Mouse (Mus musculus) macrophage (primary cell): ENCODE measurements around the gene Rpp14. TPM values are rescaled to one million over a fixed set of nuclear protein-coding genes. Genes with fewer than 3 reads are reported as not detected.
A peak's percentile ranks its signal among the peaks of the same experiment; 100 is the strongest.
"Not testable (repeated sequence)": the region's sequence is repeated elsewhere in the genome, so short reads cannot be mapped to it uniquely, and the experiment has no call there.

Experiments used
- H3K27ac ChIP-seq: fragments of 350-480 bp; formaldehyde crosslinking; 2 replicates; pipeline ENCODE4 v1.9.0; 2021
- H3K36me3 ChIP-seq: fragments of 350-480 bp; formaldehyde crosslinking; 2 replicates; pipeline ENCODE4 v1.9.0; 2021; ENCODE audit errors: inconsistent target
- H3K4me3 ChIP-seq: fragments of 350-480 bp; formaldehyde crosslinking; 2 replicates; pipeline ENCODE4 v1.9.0; 2021; ENCODE audit errors: inconsistent target
- H3K79me2 ChIP-seq: fragments of 350-480 bp; formaldehyde crosslinking; 2 replicates; pipeline ENCODE4 v1.9.0; 2021; ENCODE audit errors: inconsistent target
- WGBS: methylation state at CpG from one replicate; pipeline ENCODE4 v1.1.7; 2026; ENCODE audit warnings: inconsistent platforms; ENCODE audit not compliant: missing documents; 5-methylcytosine and 5-hydroxymethylcytosine counted together
- polyA plus RNA-seq: library from polyadenylated mRNA; stranded (reverse); fragments of 250-400 nt; gene quantifications from 3 replicates; pipeline ENCODE4 v1.2.4, GENCODE M21; 2018; ENCODE audit warnings: inconsistent platforms

The Rpp14 gene
- polyA plus RNA-seq, 1 experiment from 2014 or later = 17.1 TPM

DNA sequence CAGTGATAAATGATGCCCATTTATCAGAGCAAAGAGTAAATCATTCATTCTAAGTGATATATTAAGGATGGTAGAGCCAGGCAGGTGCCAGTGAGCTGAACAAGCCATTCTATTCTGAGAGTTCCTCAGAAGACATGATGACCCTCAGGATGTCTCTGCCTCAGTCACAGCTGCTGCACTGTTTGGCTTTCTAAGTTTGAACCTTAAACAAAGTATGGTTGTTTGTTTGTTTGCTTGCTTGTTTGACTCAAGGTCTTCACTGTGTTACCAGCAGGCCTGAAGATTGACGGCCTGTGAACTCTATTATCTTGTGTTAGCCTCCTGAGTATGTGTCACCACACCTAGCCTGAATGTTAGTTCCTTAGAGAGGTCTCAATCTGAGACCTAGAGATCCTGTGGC, 34.6 kb downstream of the Rpp14 start:
- H3K27ac ChIP-seq = no peak overlapping the region

DNA sequence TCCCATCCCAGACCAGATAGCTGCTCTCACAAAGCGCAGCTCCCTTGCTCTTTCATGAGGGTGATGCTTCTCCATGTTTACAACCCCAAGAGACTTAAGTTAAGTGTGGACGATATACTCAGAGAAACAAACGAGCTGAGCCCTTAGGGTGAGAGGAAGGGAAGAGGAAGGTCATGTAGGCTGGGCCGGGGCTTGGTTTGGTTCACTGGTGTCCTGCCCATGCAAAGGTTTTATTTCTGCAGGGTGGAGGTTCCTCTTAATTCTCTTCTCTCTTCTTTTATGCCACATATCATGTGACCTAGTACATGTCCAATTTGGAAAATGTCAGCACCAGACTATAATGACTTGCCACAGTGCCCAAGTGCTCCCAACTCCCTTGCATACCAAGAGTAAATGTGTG, 35.6 kb downstream of the Rpp14 start:
- H3K36me3 ChIP-seq = peaks cover under 1% of the 10 kb centered on the region; the same call in 1 of the 2 replicates
- peaks cover 79% of the 10 kb centered on the region for H3K79me2 ChIP-seq
- 51% methylated on average over 4 of the region's 4 CpGs for WGBS
- no peak overlapping the region for H3K4me3 ChIP-seq
- peak overlapping the region; percentile 27 for H3K27ac ChIP-seq

More for the DNA sequence above, 34.6 kb downstream of the Rpp14 start:
- Histone ChIP-seq H3K79me2 (peaks cover 89% of the 10 kb centered on the region), H3K36me3 (no peaks in the 10 kb centered on the region), H3K4me3 (no peak overlapping the region)
- 85% methylated on average over 1 of the region's 1 CpGs for WGBS

DNA sequence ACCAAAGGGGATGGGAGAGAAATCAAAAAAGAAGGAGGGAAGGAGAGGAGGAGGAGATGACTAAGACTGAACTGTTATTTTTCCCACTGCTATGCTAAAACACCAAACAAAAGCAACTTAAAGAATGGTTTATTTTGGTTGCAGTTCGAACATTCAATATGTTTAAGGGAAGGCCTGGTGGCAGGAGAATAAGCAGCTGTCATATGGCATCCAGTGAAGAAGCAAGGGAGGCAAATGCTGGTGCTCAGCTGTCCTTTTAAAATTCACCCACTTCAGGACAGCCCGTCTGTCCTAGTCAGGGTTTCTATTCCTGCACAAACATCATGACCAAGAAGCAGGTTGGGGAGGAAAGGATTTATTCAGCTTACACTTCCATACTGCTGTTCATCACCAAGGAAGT, 37.2 kb downstream of the Rpp14 start:
- Histone ChIP-seq H3K36me3 (peaks cover 17% of the 10 kb centered on the region), H3K4me3 (no peak overlapping the region), H3K79me2 (peaks cover 63% of the 10 kb centered on the region), H3K27ac (no peak overlapping the region)
- 100% methylated on average over 2 of the region's 2 CpGs for WGBS

DNA sequence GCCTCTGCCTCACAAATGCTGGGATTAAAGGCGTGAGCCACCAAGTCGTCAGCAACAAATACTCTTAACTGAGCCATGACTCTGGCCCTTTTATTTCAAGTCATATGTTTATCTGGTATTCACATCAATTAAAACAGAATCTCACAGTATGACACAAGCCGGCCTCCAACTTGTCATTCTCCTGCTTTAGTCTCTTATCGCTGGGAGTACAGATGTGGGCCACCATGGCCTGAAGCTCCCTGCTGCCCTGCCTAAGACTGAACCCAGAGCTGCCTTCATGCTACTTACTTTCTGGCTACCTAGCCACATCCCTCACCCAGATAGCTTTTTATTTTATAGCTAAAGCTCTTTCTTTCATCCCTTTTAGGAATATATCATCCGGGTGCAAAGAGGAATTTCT, 39.3 kb downstream of the Rpp14 start:
- peaks cover 37% of the 10 kb centered on the region for H3K36me3 ChIP-seq
- H3K4me3 ChIP-seq = no peak overlapping the region
- H3K79me2 ChIP-seq = peaks cover 42% of the 10 kb centered on the region
- 93% methylated on average over 5 of the region's 5 CpGs for WGBS
- no peak overlapping the region for H3K27ac ChIP-seq

DNA sequence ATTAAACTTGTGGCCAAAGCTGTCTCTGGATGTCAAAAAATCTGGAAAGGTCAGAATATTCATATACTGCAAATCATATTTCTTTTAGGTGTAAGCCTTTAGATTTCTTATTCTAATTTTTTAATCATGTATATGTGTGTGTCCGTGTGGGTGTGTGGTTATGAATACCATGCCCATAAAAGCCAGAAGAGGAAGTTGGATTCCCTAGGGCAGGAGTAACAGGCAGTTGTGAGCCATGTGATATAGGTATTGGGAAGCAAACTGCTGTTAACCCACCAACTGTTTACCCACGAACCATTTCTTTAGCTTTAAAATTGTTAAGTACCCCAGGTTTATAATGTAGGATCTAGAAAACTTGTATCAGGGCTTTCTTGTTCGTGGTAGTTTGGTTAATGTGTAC, 39.7 kb downstream of the Rpp14 start:
- H3K36me3 ChIP-seq = peaks cover 41% of the 10 kb centered on the region
- no peak overlapping the region for H3K27ac ChIP-seq
- 48% methylated on average over 3 of the region's 3 CpGs for WGBS
- H3K4me3 ChIP-seq = no peak overlapping the region
- H3K79me2 ChIP-seq = peaks cover 37% of the 10 kb centered on the region

DNA sequence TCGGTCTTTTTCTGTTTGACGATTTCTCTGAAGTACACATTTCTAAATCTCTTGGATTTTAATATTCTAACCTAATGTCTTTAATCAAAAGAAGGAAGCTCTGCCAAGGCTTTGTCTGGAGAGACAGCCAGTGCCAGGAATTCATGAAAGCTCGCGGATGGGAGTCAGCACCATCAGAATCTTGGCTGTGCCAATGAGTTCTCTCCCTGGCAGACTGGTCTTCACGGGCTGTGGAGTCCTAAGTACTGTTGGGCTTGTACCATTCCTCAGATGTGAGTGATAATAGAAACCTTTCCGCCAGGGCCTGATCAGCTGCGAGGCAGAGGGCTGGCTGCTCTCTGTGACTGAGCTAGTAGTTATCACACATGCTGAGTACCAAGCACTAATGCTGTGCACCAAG, 43.0 kb downstream of the Rpp14 start:
- Histone ChIP-seq H3K36me3 (peaks cover 47% of the 10 kb centered on the region), H3K4me3 (no peak overlapping the region)
- WGBS = 95% methylated on average over 7 of the region's 7 CpGs

DNA sequence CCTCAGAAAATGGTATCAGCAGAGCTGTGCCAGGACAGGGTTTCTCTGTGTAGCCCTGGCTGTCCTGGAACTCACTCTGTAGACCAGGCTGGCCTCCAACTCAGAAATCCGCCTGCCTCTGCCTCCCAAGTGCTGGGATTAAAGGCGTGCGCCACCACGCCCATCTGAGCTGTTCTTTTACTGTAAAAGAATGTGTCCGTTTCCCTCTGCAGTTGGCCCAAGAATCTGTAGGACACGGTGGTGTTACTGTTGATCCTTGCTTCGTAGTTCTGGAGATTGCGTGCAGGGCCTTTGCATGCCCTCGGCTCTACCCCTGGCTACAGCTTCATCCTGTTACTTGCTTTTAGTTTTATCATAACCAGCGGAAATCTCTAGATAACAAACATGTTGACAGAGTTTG, 43.4 kb downstream of the Rpp14 start:
- peaks cover 47% of the 10 kb centered on the region for H3K36me3 ChIP-seq
- H3K27ac ChIP-seq, H3K79me2 ChIP-seq, H3K4me3 ChIP-seq: not testable (repeated sequence)
- WGBS = 95% methylated on average over 10 of the region's 10 CpGs

More for the DNA sequence above, 43.0 kb downstream of the Rpp14 start:
- Histone ChIP-seq H3K27ac (no peak overlapping the region), H3K79me2 (peaks cover 7% of the 10 kb centered on the region; the same call in 1 of the 2 replicates)

DNA sequence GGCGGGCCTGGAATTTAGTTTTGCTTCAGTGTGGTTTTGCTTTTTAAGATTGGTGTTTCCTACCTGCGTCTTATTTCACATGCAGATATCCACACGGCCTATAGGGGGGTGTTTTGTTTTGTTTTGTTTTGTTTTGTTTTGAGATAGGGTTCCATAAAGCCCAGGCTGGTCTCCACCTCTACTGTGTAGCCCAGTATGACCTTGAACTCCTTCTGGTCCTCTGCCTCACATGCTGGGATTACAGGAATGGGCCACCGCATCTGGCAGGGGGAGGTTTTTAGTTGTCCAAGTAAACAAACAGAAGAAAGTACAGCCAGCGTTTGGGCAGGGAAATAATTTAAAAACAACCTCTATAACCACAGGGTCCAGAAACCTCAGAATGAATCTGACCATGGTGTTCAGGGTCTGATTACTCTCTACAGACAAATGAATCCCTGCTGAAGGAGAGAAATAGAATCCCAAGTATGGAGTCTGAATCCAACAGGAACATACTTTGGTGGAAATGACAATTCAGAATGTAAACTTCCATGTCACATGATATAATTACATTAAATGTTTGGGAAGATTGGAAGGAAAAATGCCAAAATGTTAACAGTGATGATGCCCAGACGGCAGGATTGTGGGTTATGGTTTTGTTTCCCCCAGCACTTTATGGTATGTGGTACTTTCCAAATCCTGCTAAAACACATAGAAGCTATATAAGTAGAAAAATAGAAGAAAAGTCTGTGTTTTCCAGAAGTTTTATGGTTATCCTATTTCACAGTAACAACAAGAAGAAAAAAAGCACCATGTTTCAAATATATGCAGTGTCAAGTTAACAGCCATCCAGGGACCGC, 44.1 kb downstream of the Rpp14 start:
- Histone ChIP-seq H3K36me3 (peaks cover 47% of the 10 kb centered on the region), H3K4me3 (no peak overlapping the region), H3K79me2 (no peaks in the 10 kb centered on the region; the same call in 1 of the 2 replicates), H3K27ac (no peak overlapping the region)
- WGBS = 92% methylated on average over 7 of the region's 7 CpGs

DNA sequence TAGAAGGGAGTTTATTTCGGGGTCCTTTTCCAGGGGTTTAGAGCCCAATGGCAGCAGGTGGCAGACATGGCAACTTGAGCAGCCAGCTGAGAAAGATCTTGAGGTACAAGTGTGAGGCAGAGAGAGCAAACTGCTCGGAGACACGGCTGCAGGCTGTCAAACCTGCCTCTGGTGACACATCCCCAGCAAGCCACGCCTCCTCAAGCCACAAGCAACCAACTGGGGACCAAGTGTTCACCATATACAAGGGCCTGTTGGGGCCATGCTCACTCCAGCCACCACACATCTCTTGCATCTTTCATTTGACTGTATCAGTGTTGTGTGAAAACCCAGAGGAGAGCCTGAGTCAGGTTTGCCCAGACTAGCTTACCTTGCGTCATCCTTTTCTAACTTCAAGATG, 47.8 kb downstream of the Rpp14 start:
- Histone ChIP-seq H3K4me3 (no peak overlapping the region), H3K27ac (no peak overlapping the region), H3K79me2 (no peaks in the 10 kb centered on the region; the same call in 1 of the 2 replicates), H3K36me3 (peaks cover 37% of the 10 kb centered on the region)
- WGBS = 94% methylated on average over 5 of the region's 5 CpGs

DNA sequence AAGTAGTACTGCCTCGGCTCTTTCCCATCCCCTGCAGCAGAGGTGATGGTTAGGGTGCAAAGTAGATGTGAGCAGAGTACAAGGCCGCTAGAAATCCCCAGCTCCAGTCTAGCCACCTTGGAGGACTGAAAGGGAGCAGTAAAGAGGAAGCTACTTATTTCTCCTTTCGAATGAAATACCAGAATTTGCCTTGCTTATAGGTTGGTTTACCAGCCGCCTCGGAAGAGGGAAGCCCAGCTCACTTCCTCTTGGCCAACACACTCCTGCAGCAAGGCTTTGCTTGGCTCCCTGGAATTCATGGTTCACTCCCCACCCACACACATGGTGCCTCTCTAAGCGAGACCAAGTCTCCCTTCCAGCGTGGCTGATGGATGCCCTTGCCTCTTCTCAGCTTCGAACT, 52.6 kb downstream of the Rpp14 start:
- 24% methylated on average over 8 of the region's 8 CpGs for WGBS
- no peaks in the 10 kb centered on the region; the same call in 1 of the 2 replicates for H3K79me2 ChIP-seq
- H3K36me3 ChIP-seq = peaks cover 25% of the 10 kb centered on the region; the same call in 1 of the 2 replicates
- peak overlapping the region; percentile 80 for H3K27ac ChIP-seq
- H3K4me3 ChIP-seq = no peak overlapping the region

DNA sequence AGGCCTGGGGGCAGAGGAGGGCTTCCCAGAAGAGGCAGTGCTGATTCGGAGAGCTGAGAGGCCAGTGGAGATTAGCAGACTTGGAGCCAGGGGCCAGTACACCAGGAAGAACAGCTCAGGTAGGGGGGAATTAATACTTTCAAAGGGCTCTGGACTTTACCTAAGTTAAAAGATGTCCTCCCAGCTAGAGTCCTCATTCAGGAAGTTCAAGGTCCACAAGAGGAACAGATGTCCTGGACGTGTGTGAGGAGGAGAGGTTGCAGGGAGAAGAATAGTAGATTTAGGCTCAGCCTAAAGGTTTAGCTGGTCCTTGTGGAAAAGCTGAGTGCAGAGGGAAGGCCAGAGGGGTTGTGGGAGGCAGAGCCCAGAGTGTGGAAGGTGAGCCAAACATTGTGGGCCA, 54.1 kb downstream of the Rpp14 start:
- WGBS = 89% methylated on average over 2 of the region's 2 CpGs
- Histone ChIP-seq H3K4me3 (no peak overlapping the region), H3K27ac (peak overlapping the region; percentile 39), H3K36me3 (peaks cover 38% of the 10 kb centered on the region), H3K79me2 (no peaks in the 10 kb centered on the region; the same call in 1 of the 2 replicates)

DNA sequence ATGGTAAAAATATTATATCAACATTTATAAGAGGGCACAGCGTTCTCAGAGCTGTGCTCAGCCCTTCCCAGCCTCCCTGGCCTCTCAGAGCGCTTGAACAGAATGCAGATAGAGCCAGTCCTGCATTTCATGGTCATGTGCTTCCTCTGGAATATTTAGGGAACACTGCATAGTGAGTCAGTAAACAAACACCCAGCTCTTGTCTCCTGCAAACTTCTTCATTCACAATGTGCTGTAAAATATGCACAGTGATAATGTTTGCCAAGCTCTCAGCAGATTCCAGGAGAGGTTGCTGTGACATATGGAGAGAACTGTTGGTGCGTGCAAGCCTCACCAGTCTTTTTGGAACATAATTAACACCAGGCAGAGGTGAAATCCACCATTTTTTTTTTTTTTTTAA, 55.0 kb downstream of the Rpp14 start:
- H3K4me3 ChIP-seq = no peak overlapping the region
- peaks cover 47% of the 10 kb centered on the region for H3K36me3 ChIP-seq
- no peaks in the 10 kb centered on the region; the same call in 1 of the 2 replicates for H3K79me2 ChIP-seq
- peak overlapping the region; percentile 39 for H3K27ac ChIP-seq
- 91% methylated on average over 3 of the region's 3 CpGs for WGBS

DNA sequence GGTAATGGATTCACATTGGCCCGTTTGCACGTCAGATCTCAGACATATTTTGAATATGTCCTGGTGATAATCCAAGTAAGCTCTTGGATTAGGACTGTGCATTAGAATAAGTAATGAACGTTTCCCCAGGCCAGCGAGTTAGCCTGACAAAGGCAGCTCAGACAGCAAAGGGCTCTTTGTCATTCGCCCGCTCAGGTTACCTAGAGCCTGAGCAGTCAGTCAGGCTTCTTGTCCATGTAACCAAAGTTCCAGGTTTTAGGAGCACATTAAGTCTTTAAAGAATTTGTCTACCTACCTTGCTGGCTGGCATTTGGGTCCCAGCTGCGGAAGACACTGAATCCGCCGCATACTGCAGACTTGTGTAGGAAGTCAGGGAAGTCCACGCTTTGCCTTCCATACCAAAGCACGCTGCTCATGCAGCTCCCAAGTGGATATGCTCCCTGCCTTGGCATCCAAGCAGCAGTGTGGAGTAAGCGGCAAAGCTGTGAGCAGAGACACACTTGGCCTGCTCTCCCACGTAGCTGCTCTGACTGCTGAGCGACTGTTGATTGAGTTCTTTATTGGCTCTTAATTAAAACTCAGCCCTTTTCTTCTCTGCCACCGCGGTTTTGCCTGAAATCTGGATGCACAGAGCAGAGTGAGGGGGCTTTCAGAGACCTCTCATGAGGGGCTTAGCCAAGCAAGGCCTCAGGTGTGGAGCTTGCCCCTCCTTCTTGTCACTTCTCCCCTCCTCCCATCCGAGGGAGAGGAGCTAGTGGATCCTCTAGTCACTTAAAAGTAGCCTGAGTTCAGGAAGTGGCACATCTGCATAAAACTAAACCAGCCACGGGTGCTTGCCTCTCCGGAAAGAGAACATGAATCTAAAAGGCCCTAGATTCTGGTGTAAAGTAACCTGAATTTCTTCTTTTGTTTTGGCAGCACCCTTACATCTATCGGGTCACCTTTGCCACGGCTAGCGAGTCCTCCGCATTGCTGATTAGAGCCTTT, 59.9 kb downstream of the Rpp14 start:
- Histone ChIP-seq H3K27ac (no peak overlapping the region), H3K36me3 (peaks cover 80% of the 10 kb centered on the region), H3K79me2 (no peaks in the 10 kb centered on the region; the same call in 1 of the 2 replicates), H3K4me3 (no peak overlapping the region)
- 90% methylated on average over 22 of the region's 23 CpGs for WGBS

DNA sequence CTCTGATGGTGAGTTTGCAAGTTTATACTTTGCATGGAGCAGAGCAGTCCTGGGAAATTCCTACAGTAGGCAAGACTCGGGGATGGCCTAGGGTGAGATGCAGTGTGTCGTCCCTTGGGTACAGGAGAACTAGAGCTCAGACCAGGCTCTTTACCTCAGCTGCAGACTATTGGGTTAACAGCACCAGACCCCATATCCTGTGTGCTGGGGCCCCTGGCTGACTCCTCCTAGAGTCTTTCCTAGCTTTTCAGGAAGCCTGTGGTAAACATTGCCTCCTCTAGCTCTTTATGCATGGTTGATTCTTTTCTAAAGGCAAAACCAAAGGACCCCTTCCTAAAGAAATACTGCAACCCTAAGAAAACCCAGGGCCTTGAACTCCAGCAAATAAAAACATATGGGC, 61.0 kb downstream of the Rpp14 start:
- 88% methylated on average over 2 of the region's 2 CpGs for WGBS
- Histone ChIP-seq H3K79me2 (no peaks in the 10 kb centered on the region; the same call in 1 of the 2 replicates), H3K4me3 (no peak overlapping the region), H3K27ac (no peak overlapping the region), H3K36me3 (peaks cover 86% of the 10 kb centered on the region)
